Comparison of ENCODE assay signal across 8 mouse cellular contexts in the genomic region with DNA sequence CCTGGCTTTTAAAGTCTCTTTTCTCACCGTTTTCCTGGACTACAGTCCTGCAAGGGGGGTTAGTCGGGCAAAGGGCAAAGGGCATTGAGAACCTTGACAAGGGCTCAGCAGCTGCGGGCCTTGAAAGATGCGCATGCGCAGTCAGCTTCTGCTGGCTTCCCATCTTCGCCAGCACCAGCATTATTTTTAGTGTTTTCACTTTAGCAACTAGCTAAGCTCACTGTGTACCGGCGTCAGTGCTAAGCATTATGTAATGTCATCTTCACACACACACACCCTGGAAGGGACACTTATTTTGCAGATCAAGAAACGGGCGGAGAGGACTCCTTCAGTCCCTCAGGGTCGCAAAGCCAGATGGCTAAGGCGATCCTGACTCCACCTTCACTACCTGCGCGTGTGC. TPM values are rescaled to one million over a fixed set of nuclear protein-coding genes. Genes with fewer than 3 reads are reported as not detected.
DNase-seq lines count a peak whose midpoint lies in the region; ATAC-seq lines count a peak whose summit lies in the region.

No protein-coding gene starts in this region.

- H3K9me3 ChIP-seq in hindbrain, embryonic 15.5 days: no peaks in the 10 kb centered on the region

- ATAC-seq in hindbrain, embryonic 15.5 days (ENCODE audit: low FRiP score, low read depth): no peak
- ATAC-seq in monocyte, adult 5-6 weeks (replicated peaks; ENCODE audit: insufficient number of reproducible peaks, low FRiP score, low TSS enrichment, poor library complexity, severe bottlenecking): no peak

- 5% methylated on average over 14 of the region's 14 CpGs for WGBS in hindbrain, embryonic 15.5 days

- H3K9ac ChIP-seq in hindbrain, embryonic 15.5 days: peak overlapping the region; percentile 36

- H3K4me1 ChIP-seq in hindbrain, embryonic 15.5 days (replicated peaks): peaks cover 29% of the 10 kb centered on the region

- peak overlapping the region; percentile 65 for H3K4me2 ChIP-seq in hindbrain, embryonic 15.5 days

- H3K27ac ChIP-seq in hindbrain, embryonic 15.5 days (replicated peaks): peak overlapping the region; percentile 50; the same call in 1 of the 2 replicates

- DNase-seq in adrenal gland, adult 2 months: peak; percentile 87
- peak; percentile 79 to 82 for DNase-seq in cerebellum, postnatal 14 days
- peak; percentile 84 to 90 for DNase-seq in frontal cortex, postnatal 36 days (ENCODE audit: low spot score in 2 of 2)
- DNase-seq in left cerebral cortex, adult 18-20 months (ENCODE audit: low spot score in 2 of 2): peak; percentile 84 to 88
- peak; percentile 74 for DNase-seq in lung, postnatal 25 days (ENCODE audit: low spot score)
- peak; percentile 83 for DNase-seq in right cerebral cortex, postnatal 25 days

- H3K36me3 ChIP-seq in hindbrain, embryonic 15.5 days: no peaks in the 10 kb centered on the region

- H3K4me3 ChIP-seq in hindbrain, embryonic 15.5 days: peak overlapping the region; percentile 36

- H3K27me3 ChIP-seq in hindbrain, embryonic 15.5 days: 0 out of 2 replicates have a peak, but pooled peaks cover 3% of the 10 kb centered on the region

RNA-seq across cellular contexts. Expression of a gene that starts 7.6 kb away (rescaled TPM):
- total RNA-seq in adrenal gland, adult 2 months (2021): 10 to 100 TPM; 15.8 to 22.5 TPM
- 114 and 144 TPM in 2 replicates for polyA plus RNA-seq in adrenal gland, adult 2 months (2012; rRNA removed)
- 77.2 and 86.0 TPM in 2 replicates for polyA plus RNA-seq in hindbrain, embryonic 15.5 days (2015; fragmentation: Nextera tagmentation; extraction: Ambion mirVana)
- total RNA-seq in left cerebral cortex, adult 18-20 months (2021): 1,000 to 10,000 TPM; 1,236 to 1,244 TPM
- total RNA-seq in monocyte, adult 5-6 weeks (2017): not detected in 3 replicates

RNA-seq across cellular contexts. Expression of a gene that starts 8.6 kb away (rescaled TPM):
- 10 to 100 TPM; 54.0 to 94.0 TPM for total RNA-seq in adrenal gland, adult 2 months (2021)
- 290 and 303 TPM in 2 replicates for polyA plus RNA-seq in adrenal gland, adult 2 months (2012; rRNA removed)
- 48.2 and 60.7 TPM in 2 replicates for polyA plus RNA-seq in hindbrain, embryonic 15.5 days (2015; fragmentation: Nextera tagmentation; extraction: Ambion mirVana)
- total RNA-seq in left cerebral cortex, adult 18-20 months (2021): 10 to 100 TPM; 66.4 to 78.3 TPM
- total RNA-seq in monocyte, adult 5-6 weeks (2017): 47.7 to 111 TPM (median 96.8 TPM) in 3 replicates

RNA-seq across cellular contexts. Expression of a gene that starts 21.0 kb away (rescaled TPM):
- total RNA-seq in adrenal gland, adult 2 months (2021): 100 to 1,000 TPM; 152 to 167 TPM
- polyA plus RNA-seq in adrenal gland, adult 2 months (2012; rRNA removed): 1,060 and 1,061 TPM in 2 replicates
- 156 and 160 TPM in 2 replicates for polyA plus RNA-seq in hindbrain, embryonic 15.5 days (2015; fragmentation: Nextera tagmentation; extraction: Ambion mirVana)
- total RNA-seq in left cerebral cortex, adult 18-20 months (2021): 100 to 1,000 TPM; 283 to 350 TPM
- 9.7 to 24.0 TPM (median 21.3 TPM) in 3 replicates for total RNA-seq in monocyte, adult 5-6 weeks (2017)

RNA-seq across cellular contexts. Expression of a gene that starts 27.3 kb away (rescaled TPM):
- total RNA-seq in adrenal gland, adult 2 months (2021): 1 to 10 TPM; 2.2 to 2.8 TPM
- 0.45 and 2.1 TPM in 2 replicates for polyA plus RNA-seq in adrenal gland, adult 2 months (2012; rRNA removed)
- polyA plus RNA-seq in hindbrain, embryonic 15.5 days (2015; fragmentation: Nextera tagmentation; extraction: Ambion mirVana): 0.73 and 1.2 TPM in 2 replicates
- under 1 TPM; 0.77 to 0.84 TPM for total RNA-seq in left cerebral cortex, adult 18-20 months (2021)
- total RNA-seq in monocyte, adult 5-6 weeks (2017): 1.6 TPM in 1 of 3 replicates, not detected in the others

RNA-seq across cellular contexts. Expression of a gene that starts 35.0 kb away (rescaled TPM):
- total RNA-seq in adrenal gland, adult 2 months (2021): 10 to 100 TPM; 55.3 to 69.6 TPM
- 35.6 and 50.7 TPM in 2 replicates for polyA plus RNA-seq in adrenal gland, adult 2 months (2012; rRNA removed)
- 51.0 and 57.4 TPM in 2 replicates for polyA plus RNA-seq in hindbrain, embryonic 15.5 days (2015; fragmentation: Nextera tagmentation; extraction: Ambion mirVana)
- total RNA-seq in left cerebral cortex, adult 18-20 months (2021): 10 to 100 TPM; 49.5 to 51.2 TPM
- 2.2 to 7.0 TPM (median 3.6 TPM) in 3 replicates for total RNA-seq in monocyte, adult 5-6 weeks (2017)

Comparison
In these comparisons a context has a peak if more than half of its experiments do, and no peak if none do; other contexts are left out.
1. RNA of a gene that starts 7.6 kb away (total RNA-seq): 1,236 to 1,244 TPM in left cerebral cortex, adult 18-20 months; 15.8 to 22.5 TPM in adrenal gland, adult 2 months and not detected in monocyte, adult 5-6 weeks; every median in the first group is over 10 times any median in the second.
2. Peak in every context shown above with its lines, with median percentiles within 50 percentile points of each other: DNase-seq.